Mouse (Mus musculus): ENCODE data around the gene Rasl11b. TPM values are rescaled to one million over a fixed set of nuclear protein-coding genes. Genes with fewer than 3 reads are reported as not detected.

Gene Rasl11b
- total RNA-seq, 2 experiments from 2014 or later: 67.4 to 83.8 TPM

DNA sequence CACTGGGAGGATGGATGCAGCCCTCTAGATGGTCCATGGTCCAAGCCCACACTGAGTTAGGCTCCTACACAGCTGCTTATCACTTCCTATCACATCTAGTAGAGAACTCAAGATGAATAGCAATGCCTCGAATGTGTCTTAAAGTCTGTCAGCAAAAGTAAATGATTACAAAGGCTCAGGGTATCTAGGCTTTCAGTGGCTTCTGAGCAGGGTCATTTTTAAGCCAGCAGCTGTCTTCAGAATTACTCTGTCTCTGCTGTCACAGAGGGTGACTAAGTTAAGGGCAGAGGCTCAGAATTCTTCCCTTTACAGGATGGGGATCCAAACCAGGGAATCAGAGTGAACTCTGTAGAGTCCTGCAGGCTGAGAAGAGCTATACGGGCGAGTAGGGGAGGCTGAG lies 51.9 kb downstream of the Rasl11b start:
- DNase-seq (ENCODE audit: low spot score in 2 of 2): no peak

Other genes starting within 250 kb of the Rasl11b start
- gene Usp46, start 126.9 kb upstream of the Rasl11b start, total RNA-seq (2021): 100 to 1,000 TPM; 139 TPM